Mouse (Mus musculus): ENCODE results near the gene Myo9b. TPM values are rescaled to one million over a fixed set of nuclear protein-coding genes. Genes with fewer than 3 reads are reported as not detected.

The Myo9b gene
- polyA plus RNA-seq, 1 experiment: 56.8 TPM

- no peak for TF ChIP-seq GATA1 (IDR thresholded peaks at IDR 0.05; ENCODE audit: low read length)
Measured at GRCm38 (mm10) chr8:71346581-71346980, 74.1 kb downstream of the Myo9b start.

GRCm38 (mm10) chr8:71351117-71351516, 78.6 kb downstream of the Myo9b start:
- no peak for TF ChIP-seq GATA1 (IDR thresholded peaks at IDR 0.05; ENCODE audit: low read length)

- no peak for TF ChIP-seq GATA1 (IDR thresholded peaks at IDR 0.05; ENCODE audit: low read length)
Measured at GRCm38 (mm10) chr8:71351520-71351919, 79.0 kb downstream of the Myo9b start.

GRCm38 (mm10) chr8:71358026-71358425, 85.5 kb downstream of the Myo9b start:
- TF ChIP-seq GATA1 (IDR thresholded peaks at IDR 0.05; ENCODE audit: low read length): no peak

- TF ChIP-seq GATA1 (IDR thresholded peaks at IDR 0.05; ENCODE audit: low read length): no peak
Measured at GRCm38 (mm10) chr8:71366771-71367528, 94.4 kb downstream of the Myo9b start, which contains the start of gene Use1. Use1 (plus strand) TSS chr8:71366848.

GRCm38 (mm10) chr8:71367529-71368176, 95.1 kb downstream of the Myo9b start:
- no peak for TF ChIP-seq GATA1 (IDR thresholded peaks at IDR 0.05; ENCODE audit: low read length)

- no peak for TF ChIP-seq GATA1 (IDR thresholded peaks at IDR 0.05; ENCODE audit: low read length)
Measured at GRCm38 (mm10) chr8:71368366-71368765, 95.9 kb downstream of the Myo9b start.

GRCm38 (mm10) chr8:71369040-71369718, 96.7 kb downstream of the Myo9b start:
- no peak for TF ChIP-seq GATA1 (IDR thresholded peaks at IDR 0.05; ENCODE audit: low read length)

GRCm38 (mm10) chr8:71370711-71371235, 98.3 kb downstream of the Myo9b start:
- no peak for TF ChIP-seq GATA1 (IDR thresholded peaks at IDR 0.05; ENCODE audit: low read length)

- no peak for TF ChIP-seq GATA1 (IDR thresholded peaks at IDR 0.05; ENCODE audit: low read length)
Measured at GRCm38 (mm10) chr8:71371236-71371848, 98.8 kb downstream of the Myo9b start, which contains the start of gene Ocel1. Ocel1 (plus strand) TSS chr8:71371298.

- no peak for TF ChIP-seq GATA1 (IDR thresholded peaks at IDR 0.05; ENCODE audit: low read length)
Measured at GRCm38 (mm10) chr8:71372427-71372826, 99.9 kb downstream of the Myo9b start.

- no peak for TF ChIP-seq GATA1 (IDR thresholded peaks at IDR 0.05; ENCODE audit: low read length)
Measured at GRCm38 (mm10) chr8:71373000-71373399, 100.5 kb downstream of the Myo9b start.

GRCm38 (mm10) chr8:71374616-71375206, 102.2 kb downstream of the Myo9b start:
- TF ChIP-seq GATA1 (IDR thresholded peaks at IDR 0.05; ENCODE audit: low read length): no peak

GRCm38 (mm10) chr8:71375581-71376422, 103.3 kb downstream of the Myo9b start:
- TF ChIP-seq GATA1 (IDR thresholded peaks at IDR 0.05; ENCODE audit: low read length): no peak
